Mouse (Mus musculus) cerebellum, adult 2 months (tissue): Measurements from ENCODE around the gene Ceacam19.

Source experiments
- CTCF ChIP-seq: fragments of 200-500 bp; IDR thresholded peaks from 2 replicates; pipeline ENCODE4 v1.5.1; 2011; ENCODE audit warnings: low read depth, mild to moderate bottlenecking, control low read depth, low read length, moderate library complexity, borderline replicate concordance; ENCODE audit not compliant: insufficient read depth
- POLR2A ChIP-seq: fragments of 200-500 bp; IDR thresholded peaks from 2 replicates; pipeline ENCODE4 v1.6.1; 2011; ENCODE audit warnings: low read length, control low read depth, borderline replicate concordance; ENCODE audit not compliant: insufficient read depth

DNA sequence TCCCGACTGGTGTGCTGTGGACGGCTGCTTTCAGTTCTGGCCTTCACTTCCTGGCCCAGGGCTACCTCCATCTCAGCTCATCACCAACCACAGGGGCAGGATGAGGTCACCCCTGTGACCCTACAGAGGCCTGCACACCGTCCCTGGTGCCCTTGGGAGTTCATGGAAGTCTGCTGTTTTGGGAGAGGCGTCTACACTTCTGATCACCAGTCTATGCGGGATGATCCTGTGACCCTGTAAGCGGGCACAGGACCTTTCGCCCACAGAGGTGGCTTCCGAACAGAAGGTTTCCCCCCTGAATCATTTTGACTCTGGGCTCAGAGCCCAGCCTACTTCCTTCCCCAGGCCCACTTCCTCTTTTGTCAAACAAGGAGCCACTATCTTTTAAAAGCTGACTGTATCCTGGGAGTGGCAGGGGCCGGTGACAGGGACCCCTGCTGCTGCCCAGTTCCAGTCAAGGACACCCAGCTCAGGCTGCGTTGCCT is 16.6 kb downstream of the Ceacam19 start:
- no peak for TF ChIP-seq POLR2A
- no peak for TF ChIP-seq CTCF
